Mouse (Mus musculus) kidney, postnatal 10 days (tissue): ENCODE measurements around the gene Calcoco2.

Experiments used
- DNase-seq: peaks from one replicate; pipeline ENCODE4 v3.0.0; 2021; ENCODE audit warnings: mixed read lengths

Gene Calcoco2

GRCm38 (mm10) chr11:96076221-96077105 lies 35.3 kb downstream of the Calcoco2 start:
- no peak for DNase-seq

- peak; percentile 98 for DNase-seq
Measured at GRCm38 (mm10) chr11:96075509-96076220, 36.1 kb downstream of the Calcoco2 start, which contains the start of gene Atp5g1. TSS of gene Atp5g1 (minus strand) at chr11:96075670.

- DNase-seq: peak; percentile 46
Measured at GRCm38 (mm10) chr11:96075177-96075508, 36.6 kb downstream of the Calcoco2 start.

GRCm38 (mm10) chr11:96074351-96075176 lies 37.2 kb downstream of the Calcoco2 start:
- no peak for DNase-seq

GRCm38 (mm10) chr11:96073295-96073993 lies 38.3 kb downstream of the Calcoco2 start:
- DNase-seq: peak; percentile 38

- no peak for DNase-seq
Measured at GRCm38 (mm10) chr11:96071013-96071412, 40.8 kb downstream of the Calcoco2 start.

- DNase-seq: no peak
Measured at GRCm38 (mm10) chr11:96070353-96070752, 41.4 kb downstream of the Calcoco2 start.

GRCm38 (mm10) chr11:96068231-96068630 lies 43.5 kb downstream of the Calcoco2 start:
- peak; percentile 39 for DNase-seq

GRCm38 (mm10) chr11:96065215-96065911 lies 46.4 kb downstream of the Calcoco2 start, which contains the start of gene Ube2z:
TSS of gene Ube2z (minus strand) at chr11:96065388.
- peak; percentile 99 for DNase-seq

- DNase-seq: no peak
Measured at GRCm38 (mm10) chr11:96064521-96065214, 47.1 kb downstream of the Calcoco2 start.

- no peak for DNase-seq
Measured at GRCm38 (mm10) chr11:96058309-96058708, 53.5 kb downstream of the Calcoco2 start.

GRCm38 (mm10) chr11:96050854-96051253 lies 60.9 kb downstream of the Calcoco2 start:
- DNase-seq: no peak

GRCm38 (mm10) chr11:96049939-96050338 lies 61.8 kb downstream of the Calcoco2 start:
- DNase-seq: no peak
